Mouse (Mus musculus) natural killer cell, adult 2 months (primary cell): ENCODE measurements around the gene Csnk1g2.

Experiments used
- DNase-seq, 2 experiments: peaks; one replicate each; pipeline ENCODE4 v3.0.0; 2022; ENCODE audit warnings: low spot score in 2 of 2

The Csnk1g2 gene

DNA sequence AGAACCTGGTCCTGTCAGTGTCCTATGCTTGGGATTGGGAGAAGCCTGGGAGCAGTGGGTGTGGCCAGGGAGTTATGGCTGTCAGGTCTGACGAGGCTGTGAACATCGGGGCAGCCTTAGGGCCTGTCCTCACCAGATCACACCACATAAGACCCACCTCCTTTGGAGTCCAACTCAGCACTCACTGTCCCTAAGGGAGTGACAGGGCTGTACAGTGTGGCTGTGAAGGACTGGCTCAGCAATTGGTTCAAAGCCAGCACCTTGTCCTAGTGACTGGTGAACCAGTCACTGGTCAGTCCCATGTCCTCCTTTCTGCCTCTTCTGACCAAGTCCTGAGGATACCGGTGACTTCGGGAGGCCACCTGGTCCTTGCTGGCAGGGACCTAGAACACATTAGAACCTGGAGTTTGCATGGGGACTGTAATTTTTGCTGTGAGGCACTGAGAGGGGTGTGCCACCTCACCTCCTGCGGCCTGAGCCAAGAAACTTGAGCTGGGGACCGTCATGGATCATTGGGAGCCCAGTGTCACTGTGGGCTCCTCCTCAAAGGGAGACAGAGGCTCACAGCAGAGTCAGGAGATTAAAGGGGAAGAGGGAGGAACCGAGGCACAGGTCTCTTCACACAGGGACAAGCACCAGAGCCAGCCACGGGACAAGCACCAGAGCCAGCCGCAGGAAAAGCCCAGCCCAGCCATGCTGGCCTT lies 57.1 kb downstream of the Csnk1g2 start:
- no peak for DNase-seq

DNA sequence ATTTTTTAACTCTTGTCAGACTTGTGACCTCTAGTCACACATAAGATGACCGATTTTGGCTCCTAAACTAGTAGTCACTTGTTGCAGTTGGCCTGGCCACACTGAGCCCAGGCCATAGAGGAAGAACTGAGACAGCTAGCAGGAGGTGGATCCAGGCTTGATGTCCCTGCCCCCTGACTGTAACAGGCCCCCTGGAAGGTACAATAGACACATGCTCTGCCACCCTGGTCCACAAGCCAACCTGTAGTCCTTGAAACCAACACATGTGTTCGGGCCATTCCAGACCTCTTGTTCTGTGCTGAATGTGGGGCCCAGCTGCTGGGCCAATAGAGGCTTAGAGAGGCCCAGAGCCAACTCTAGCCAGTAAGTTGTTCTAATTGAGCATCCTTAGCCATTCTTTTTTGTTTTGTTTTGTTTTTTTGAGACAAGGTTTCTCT lies 57.6 kb downstream of the Csnk1g2 start:
- no peak for DNase-seq

DNA sequence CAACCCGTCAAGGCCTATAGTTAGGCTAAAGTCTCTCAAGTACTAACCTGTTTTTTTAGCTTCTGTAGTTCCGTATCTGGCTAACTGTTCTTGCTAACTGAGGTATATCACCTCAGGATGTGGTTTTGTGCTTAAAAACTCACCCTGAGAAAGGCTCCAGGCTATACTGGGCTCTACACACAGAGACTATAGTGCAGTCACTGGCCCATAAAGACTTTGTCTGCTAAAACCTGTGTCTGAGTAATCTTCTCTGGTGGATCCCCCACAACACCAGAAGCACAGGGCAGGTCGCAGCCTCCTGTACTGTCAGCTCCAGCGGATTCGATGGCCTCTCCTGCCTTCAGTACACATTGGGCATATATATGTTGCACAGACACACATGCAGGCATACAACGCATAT lies 59.4 kb downstream of the Csnk1g2 start:
- peak; percentile 78 to 80 for DNase-seq

DNA sequence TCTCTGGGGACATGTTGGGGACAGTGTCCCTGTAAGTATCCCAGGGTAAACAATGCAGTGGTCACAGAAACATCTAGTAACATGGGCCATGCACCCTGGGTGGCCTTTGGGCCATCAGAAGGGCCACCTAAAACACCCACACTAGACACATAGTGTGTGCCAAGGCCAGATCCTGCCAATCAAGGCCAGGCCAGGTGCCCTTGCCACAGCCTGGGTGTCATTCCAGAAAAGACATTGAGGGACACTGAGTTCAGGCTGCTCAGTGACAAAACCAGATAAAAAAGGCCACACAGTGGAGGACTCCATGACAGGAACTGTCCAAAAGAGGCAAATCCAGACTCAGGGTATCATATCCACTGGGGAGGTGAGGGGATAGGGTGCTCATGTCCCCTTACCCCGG lies 61.0 kb downstream of the Csnk1g2 start:
- DNase-seq, result no peak

DNA sequence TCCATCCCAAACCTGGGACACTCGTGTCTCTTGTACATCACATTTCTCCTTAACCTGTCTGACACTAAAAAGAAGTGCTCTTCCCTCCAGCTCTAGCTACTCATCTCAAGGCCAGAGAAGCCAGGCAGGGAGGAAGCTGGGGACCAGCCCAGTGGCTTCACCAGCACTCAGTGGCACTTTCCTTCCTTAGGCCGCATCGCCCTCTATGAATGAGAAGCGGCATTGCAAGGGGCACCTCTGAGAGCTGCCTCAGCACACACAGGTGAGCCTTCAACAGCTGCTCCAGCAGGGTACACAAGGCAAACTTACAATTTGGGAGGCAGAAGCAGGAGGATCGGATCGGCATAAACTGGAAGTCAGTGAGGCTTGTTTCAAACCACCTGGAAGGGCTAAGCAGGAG lies 61.6 kb downstream of the Csnk1g2 start:
- peak; percentile 73 to 83 for DNase-seq

DNA sequence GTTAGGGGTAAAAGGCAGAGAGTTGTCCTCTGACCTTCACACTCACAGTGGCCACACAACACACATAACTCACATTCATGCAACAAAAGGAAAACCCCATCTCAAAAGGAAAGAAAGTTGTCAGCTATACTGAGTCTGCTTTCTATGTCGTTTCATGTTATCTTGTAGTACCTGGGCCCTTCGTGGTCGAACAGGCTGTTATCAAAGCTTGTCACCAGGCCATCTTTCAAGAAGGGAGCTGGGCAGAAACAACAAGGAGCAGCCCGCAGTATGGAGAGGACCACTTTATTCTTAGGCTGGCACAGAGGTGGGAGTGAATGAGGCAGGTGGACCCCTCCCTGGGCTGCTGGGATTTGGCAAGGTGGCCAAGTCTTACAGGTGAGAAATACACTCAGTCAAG lies 62.3 kb downstream of the Csnk1g2 start:
- DNase-seq, result no peak

DNA sequence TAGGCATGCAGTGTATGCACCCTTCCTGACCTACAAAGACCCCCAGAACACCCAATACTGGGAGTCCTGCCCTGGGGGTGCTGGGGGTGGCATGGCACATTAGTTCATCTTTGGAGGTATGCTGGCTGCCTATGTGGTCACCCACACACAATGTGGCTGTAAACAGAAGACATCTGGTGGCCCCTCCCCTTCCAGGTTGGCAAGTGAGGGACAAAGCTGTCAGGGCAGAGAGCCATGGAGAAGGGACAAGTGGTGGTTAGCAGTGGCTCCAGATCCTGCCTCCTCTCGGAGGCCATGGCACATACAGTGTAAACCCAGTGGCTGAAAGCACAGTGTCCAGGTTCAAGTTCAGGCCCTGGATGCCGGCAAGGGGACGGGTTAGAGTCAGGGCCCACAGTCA lies 64.0 kb downstream of the Csnk1g2 start:
- no peak for DNase-seq

DNA sequence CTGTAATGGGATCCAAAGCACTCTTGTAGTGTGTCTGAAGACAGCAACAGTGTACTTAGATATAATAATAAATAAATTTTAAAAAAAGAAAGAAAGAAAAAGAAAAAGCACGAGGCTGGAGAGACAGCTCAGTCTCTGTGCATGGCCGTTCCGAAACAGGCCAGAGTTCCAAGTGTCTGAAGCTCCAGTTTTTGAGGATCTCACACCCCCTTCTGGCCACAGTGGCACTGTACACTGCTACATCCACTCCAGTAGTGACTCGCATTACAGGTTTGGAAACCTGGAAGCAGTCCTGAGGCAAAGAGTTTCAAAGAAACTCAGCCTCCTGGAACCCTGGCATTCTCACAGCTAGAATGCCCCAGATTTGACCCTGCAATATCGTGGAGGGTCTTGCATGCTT lies 65.2 kb downstream of the Csnk1g2 start:
- DNase-seq, result peak; percentile 49 to 73
